Mouse (Mus musculus) small intestine, adult 2 months (tissue): ENCODE data around the gene Ucp3.

Experiments
- CTCF ChIP-seq: fragments of 200-500 bp; IDR thresholded peaks from 2 replicates; pipeline ENCODE4 v1.5.1; 2012; ENCODE audit warnings: low read depth, mild to moderate bottlenecking, control low read depth, inconsistent platforms, low read length, moderate library complexity, mixed read lengths; ENCODE audit not compliant: insufficient replicate concordance, insufficient read length; ENCODE audit errors: extremely low read depth
- POLR2A ChIP-seq: fragments of 200-500 bp; IDR thresholded peaks from 2 replicates; pipeline ENCODE4 v1.6.1; 2012; ENCODE audit warnings: low read depth, mild to moderate bottlenecking, control low read depth, inconsistent platforms, low read length, moderate library complexity

DNA sequence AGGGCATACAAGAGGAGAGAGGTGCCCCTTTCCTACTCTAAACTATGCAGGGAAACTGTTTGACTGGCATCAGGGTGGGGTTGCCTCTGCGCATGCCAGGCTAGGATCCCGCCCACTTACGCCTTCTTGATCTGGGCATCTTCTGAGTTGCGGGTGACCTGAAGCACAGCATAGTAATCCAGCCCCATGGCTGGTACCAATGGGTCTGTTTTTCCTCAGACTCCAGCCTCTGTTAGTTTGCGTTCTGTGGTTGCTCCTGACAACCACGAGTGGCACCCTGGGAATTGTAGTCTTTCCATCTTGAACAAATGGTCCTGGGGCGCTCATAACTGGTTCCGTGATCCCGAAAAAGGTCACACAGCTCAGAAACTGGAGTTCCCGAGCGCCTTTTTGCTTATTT is 41.8 kb downstream of the Ucp3 start, which contains the start of gene Dnajb13:
- no peak for TF ChIP-seq POLR2A
- TF ChIP-seq CTCF: no peak
